Mouse (Mus musculus) stomach, embryonic 14.5 days (tissue): Measurements from ENCODE around the gene Pnrc2. TPM values are rescaled to one million over a fixed set of nuclear protein-coding genes. Genes with fewer than 3 reads are reported as not detected.
A peak's percentile ranks its signal among the peaks of the same experiment; 100 is the strongest.

Source experiments
- ATAC-seq: fragments of 200-750 bp; cut with Nextera tagmentation; 2 replicates; pipeline ENCODE4 v1.8.0; 2017; ENCODE audit warnings: low read depth, moderate TSS enrichment; ENCODE audit not compliant: insufficient number of reproducible peaks, insufficient read depth, low FRiP score
- H3K27ac ChIP-seq: fragments of 300-500 bp; sonication (generic); 2 replicates; pipeline ENCODE4 v1.5.1; 2014; ENCODE audit warnings: mild to moderate bottlenecking, low read length, moderate library complexity, mixed read lengths
- H3K27me3 ChIP-seq: fragments of 300-500 bp; sonication (generic); 2 replicates; pipeline ENCODE4 v1.6.1; 2014; ENCODE audit warnings: low read length, control low read depth, mixed read lengths; ENCODE audit not compliant: control insufficient read depth, insufficient read depth
- H3K36me3 ChIP-seq: fragments of 300-500 bp; sonication (generic); 2 replicates; pipeline ENCODE4 v1.6.1; 2014; ENCODE audit warnings: mild to moderate bottlenecking, control low read depth, low read length, moderate library complexity, mixed read lengths; ENCODE audit not compliant: control insufficient read depth, insufficient read depth
- H3K4me1 ChIP-seq: fragments of 300-500 bp; sonication (generic); 2 replicates; pipeline ENCODE4 v1.6.1; 2014; ENCODE audit warnings: low read length, control low read depth, mixed read lengths; ENCODE audit not compliant: control insufficient read depth, insufficient read depth
- H3K4me2 ChIP-seq: fragments of 300-500 bp; sonication (generic); replicated peaks from 2 replicates; pipeline ENCODE4 v1.6.1; 2014; ENCODE audit warnings: low read depth, low read length, control low read depth
- H3K4me3 ChIP-seq: fragments of 300-500 bp; sonication (generic); 2 replicates; pipeline ENCODE4 v1.5.1; 2014; ENCODE audit warnings: low read depth, low read length, control low read depth
- H3K9ac ChIP-seq: fragments of 300-500 bp; sonication (generic); replicated peaks from 2 replicates; pipeline ENCODE4 v1.6.1; 2014; ENCODE audit warnings: low read depth, mild to moderate bottlenecking, control low read depth, low read length, moderate library complexity, mixed read lengths
- H3K9me3 ChIP-seq: fragments of 300-500 bp; sonication (generic); 2 replicates; pipeline ENCODE4 v1.6.1; 2016; ENCODE audit warnings: low read depth, low read length, control low read depth; ENCODE audit not compliant: control insufficient read depth
- WGBS: fragments of 180-500 bp; shearing (Covaris S2); extraction: QIAGEN DNeasy Blood & Tissue Kit; methylation state at CpG from one replicate; pipeline ENCODE4 v1.1.7; 2014; 5-methylcytosine and 5-hydroxymethylcytosine counted together
- polyA plus RNA-seq: library from polyadenylated mRNA; unstranded; fragments of >200 nt; fragmentation: Nextera tagmentation; extraction: Ambion mirVana; gene quantifications from 2 replicates; pipeline ENCODE4 v1.2.1, GENCODE M21; 2014

The Pnrc2 gene
- polyA plus RNA-seq, 1 experiment from 2014 or later = 172 TPM

DNA sequence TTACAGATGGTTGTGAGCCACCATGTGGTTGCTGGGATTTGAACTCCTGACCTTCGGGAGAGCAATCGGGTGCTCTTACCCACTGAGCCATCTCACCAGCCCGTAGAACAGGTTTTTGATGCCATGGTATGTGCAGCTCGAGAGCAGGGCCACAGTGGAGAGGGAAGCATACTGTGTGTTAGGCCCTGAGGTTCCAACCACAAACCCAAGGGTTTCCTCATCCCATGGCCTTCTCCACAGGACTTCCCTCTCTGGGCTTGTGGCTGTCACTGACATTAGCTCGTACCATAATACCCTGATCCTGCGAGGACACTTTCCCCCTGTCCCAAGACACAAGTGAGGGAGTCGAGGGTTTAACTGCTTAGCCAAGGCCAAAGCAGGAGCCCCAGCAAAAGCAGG, 25.4 kb upstream of the Pnrc2 start:
- no peak overlapping the region for H3K4me2 ChIP-seq
- no peak overlapping the region for H3K27ac ChIP-seq
- H3K27me3 ChIP-seq = no peaks in the 10 kb centered on the region
- H3K36me3 ChIP-seq = no peaks in the 10 kb centered on the region
- no peak overlapping the region for H3K9ac ChIP-seq
- H3K9me3 ChIP-seq = no peaks in the 10 kb centered on the region
- no peak overlapping the region for H3K4me3 ChIP-seq
- no peak for ATAC-seq
- 79% methylated on average over 7 of the region's 7 CpGs for WGBS
- no peaks in the 10 kb centered on the region for H3K4me1 ChIP-seq

GRCm38 (mm10) chr4:135898380-135899049, 24.9 kb upstream of the Pnrc2 start:
- H3K9me3 ChIP-seq = no peaks in the 10 kb centered on the region
- no peaks in the 10 kb centered on the region for H3K4me1 ChIP-seq
- H3K4me2 ChIP-seq = no peak overlapping the region
- H3K9ac ChIP-seq = no peak overlapping the region
- ATAC-seq = 0 out of 2 replicates have a peak, but pooled peaks have one; percentile 53
- H3K36me3 ChIP-seq = no peaks in the 10 kb centered on the region
- H3K27me3 ChIP-seq = no peaks in the 10 kb centered on the region
- H3K27ac ChIP-seq = no peak overlapping the region
- no peak overlapping the region for H3K4me3 ChIP-seq
- 63% methylated on average over 8 of the region's 9 CpGs for WGBS

GRCm38 (mm10) chr4:135896157-135896556, 22.5 kb upstream of the Pnrc2 start:
- Histone ChIP-seq H3K9ac (no peak overlapping the region), H3K36me3 (no peaks in the 10 kb centered on the region), H3K27ac (no peak overlapping the region), H3K4me3 (no peak overlapping the region), H3K27me3 (no peaks in the 10 kb centered on the region), H3K4me1 (no peaks in the 10 kb centered on the region), H3K4me2 (no peak overlapping the region), H3K9me3 (no peaks in the 10 kb centered on the region)
- WGBS = 76% methylated on average over 6 of the region's 6 CpGs
- ATAC-seq = no peak

GRCm38 (mm10) chr4:135895071-135895571, 21.5 kb upstream of the Pnrc2 start, which contains the start of gene Cnr2:
Gene Cnr2, plus strand, starts transcription at chr4:135895394.
- ATAC-seq = no peak
- Histone ChIP-seq H3K27ac (no peak within 1 kb of the TSS), H3K27me3 (no peaks in the 10 kb centered on the region), H3K4me1 (no peaks in the 10 kb centered on the region), H3K9me3 (no peaks in the 10 kb centered on the region), H3K36me3 (no peaks in the 10 kb centered on the region), H3K9ac (no peak within 1 kb of the TSS), H3K4me2 (no peak within 1 kb of the TSS), H3K4me3 (no peak within 1 kb of the TSS)
- WGBS = 49% methylated on average over 8 of the region's 8 CpGs

GRCm38 (mm10) chr4:135892884-135893283, 19.2 kb upstream of the Pnrc2 start:
- Histone ChIP-seq H3K4me1 (no peaks in the 10 kb centered on the region), H3K4me2 (no peak overlapping the region), H3K27ac (no peak overlapping the region), H3K36me3 (no peaks in the 10 kb centered on the region), H3K9me3 (no peaks in the 10 kb centered on the region), H3K27me3 (no peaks in the 10 kb centered on the region), H3K9ac (no peak overlapping the region), H3K4me3 (no peak overlapping the region)
- ATAC-seq = no peak
- 37% methylated on average over 4 of the region's 4 CpGs for WGBS

DNA sequence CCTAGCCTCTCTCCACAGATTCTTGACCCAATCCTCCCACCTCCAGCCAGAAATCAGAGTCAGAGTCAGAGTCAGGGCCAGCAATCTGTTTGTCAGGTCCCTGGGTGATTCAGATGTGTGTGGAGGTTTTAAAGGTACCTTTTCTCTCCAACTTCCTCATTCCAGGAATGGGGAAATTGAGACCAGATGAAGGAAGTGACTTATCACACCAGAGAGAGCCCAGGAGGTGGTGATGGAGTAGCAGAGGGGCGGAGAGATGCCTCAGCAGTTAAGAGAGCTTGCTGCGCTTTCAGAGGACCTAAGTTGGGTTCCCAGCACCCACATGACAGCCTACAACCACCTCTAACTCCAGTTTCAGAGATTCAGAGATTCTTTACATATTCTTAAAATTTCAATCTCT, 17.9 kb upstream of the Pnrc2 start:
- no peak for ATAC-seq
- Histone ChIP-seq H3K9ac (no peak overlapping the region), H3K9me3 (no peaks in the 10 kb centered on the region), H3K4me3 (no peak overlapping the region), H3K4me2 (no peak overlapping the region), H3K27me3 (no peaks in the 10 kb centered on the region), H3K27ac (no peak overlapping the region), H3K36me3 (no peaks in the 10 kb centered on the region), H3K4me1 (no peaks in the 10 kb centered on the region)
- 90% methylated on average over 2 of the region's 2 CpGs for WGBS

DNA sequence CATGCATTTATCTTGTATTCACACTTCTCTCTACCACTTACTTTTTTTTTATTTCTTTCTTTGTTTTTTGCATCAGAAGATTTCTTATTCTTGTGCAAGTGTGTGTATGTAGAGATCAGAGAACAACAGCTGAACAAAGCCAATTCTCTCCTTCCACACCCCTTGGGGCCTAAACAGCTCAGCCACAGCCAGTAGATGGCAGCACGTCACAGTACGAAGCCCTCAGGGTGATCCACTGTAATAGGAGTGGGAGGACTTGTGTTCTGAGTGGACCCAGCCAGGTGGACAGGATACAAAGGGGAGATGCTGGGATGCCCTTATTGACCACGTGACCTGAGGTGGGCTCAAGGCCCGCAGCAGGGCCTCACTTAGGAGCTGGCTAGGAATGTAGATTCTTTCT, 16.2 kb upstream of the Pnrc2 start:
- no peaks in the 10 kb centered on the region for H3K27me3 ChIP-seq
- H3K9ac ChIP-seq = no peak overlapping the region
- no peak overlapping the region for H3K4me2 ChIP-seq
- no peaks in the 10 kb centered on the region for H3K36me3 ChIP-seq
- no peaks in the 10 kb centered on the region for H3K4me1 ChIP-seq
- H3K4me3 ChIP-seq = no peak overlapping the region
- 5% methylated on average over 4 of the region's 4 CpGs for WGBS
- H3K27ac ChIP-seq = no peak overlapping the region
- H3K9me3 ChIP-seq = no peaks in the 10 kb centered on the region
- ATAC-seq = peak; percentile 81; the same call in 1 of the 2 replicates

- Histone ChIP-seq H3K9ac (no peak overlapping the region), H3K9me3 (no peaks in the 10 kb centered on the region), H3K4me3 (no peak overlapping the region), H3K36me3 (no peaks in the 10 kb centered on the region), H3K27ac (no peak overlapping the region), H3K4me1 (no peaks in the 10 kb centered on the region), H3K27me3 (no peaks in the 10 kb centered on the region), H3K4me2 (no peak overlapping the region)
- 82% methylated on average over 7 of the region's 7 CpGs for WGBS
- ATAC-seq = no peak
Observed at GRCm38 (mm10) chr4:135889146-135889883, 15.7 kb upstream of the Pnrc2 start.
